In the genomic region with DNA sequence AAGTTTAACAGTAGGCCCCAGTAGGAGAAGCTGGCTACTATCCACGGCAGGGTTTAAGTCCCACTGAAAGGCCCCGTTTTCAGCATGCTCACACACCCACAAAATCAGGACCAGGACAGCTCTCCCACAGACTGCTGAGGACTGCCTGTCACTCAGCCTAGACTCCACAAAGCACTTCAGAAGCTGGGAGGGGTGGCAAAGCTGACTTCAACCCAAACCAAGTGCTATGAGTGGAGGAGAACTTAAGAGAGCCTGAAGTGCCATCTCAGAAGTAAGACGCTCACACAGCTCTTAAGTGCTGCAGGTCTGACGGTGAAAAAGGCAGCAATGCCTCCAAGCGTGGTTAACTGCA, we compare ENCODE assay signal across 19 mouse cellular contexts. TPM values are rescaled to one million over a fixed set of nuclear protein-coding genes. Genes with fewer than 3 reads are reported as not detected.
DNase-seq lines count a peak whose midpoint lies in the region; ATAC-seq and TF ChIP-seq lines count a peak whose summit lies in the region.
"Had no signal": no experiment of that assay in that cellular context is flagged by ENCODE, and none has a peak within 500 bp of the region (broad histone marks: within the 10 kb centered on the region; RNA-seq: fewer than 3 reads in every experiment).

No protein-coding gene starts in this region.

- H3K27me3 ChIP-seq in lung, postnatal 0 days (replicated peaks; ENCODE audit: insufficient read depth, low read length), result no peaks in the 10 kb centered on the region
- H3K27me3 ChIP-seq in forebrain, embryonic 11.5 days (ENCODE audit: control insufficient read depth, insufficient read depth, low read length), result no peaks in the 10 kb centered on the region

- H3K4me3 ChIP-seq in lung, postnatal 0 days (ENCODE audit: low read depth, low read length), result no peak overlapping the region
- H3K4me3 ChIP-seq in forebrain, embryonic 11.5 days (ENCODE audit: low read depth, low read length), result no peak overlapping the region
- H3K4me3 ChIP-seq: embryonic facial prominence, embryonic 10.5 days; gastrocnemius, adult 2 months; heart, embryonic 10.5 days had no signal

- no peak for TF ChIP-seq CTCF in lung, postnatal 0 days (IDR thresholded peaks at IDR 0.05)

- no peak overlapping the region for H3K27ac ChIP-seq in lung, postnatal 0 days (ENCODE audit: low read length)
- no peak overlapping the region for H3K27ac ChIP-seq in forebrain, embryonic 11.5 days (ENCODE audit: low read depth, low read length)
- H3K27ac ChIP-seq: embryonic facial prominence, embryonic 10.5 days; gastrocnemius, adult 2 months; heart, embryonic 10.5 days had no signal

- peak; percentile 28 for DNase-seq in left cerebral cortex, postnatal 4 days
- no peak for DNase-seq in left cerebral cortex, adult 9 months (ENCODE audit: low spot score in 2 of 2)
- DNase-seq in lung, adult 18-20 months, result peak; percentile 61 to 74
- DNase-seq in lung, postnatal 0 days (ENCODE audit: low spot score), result peak; percentile 90
- DNase-seq in lung, postnatal 36 days, result peak; percentile 74
- DNase-seq in heart, adult 18-20 months, result no peak
- DNase-seq in left cerebral cortex, postnatal 25 days (ENCODE audit: low spot score in 2 of 2), result no peak
- DNase-seq in forebrain, embryonic 11.5 days (ENCODE audit: low spot score), result no peak
- DNase-seq: adrenal gland, adult 8-10 months; B cell, adult 2 months; cerebellum, adult 2 months; gastrocnemius, adult 2 months; gastrocnemius, postnatal 25 days; heart, postnatal 10 days had no signal

- no peak for TF ChIP-seq EP300 in lung, postnatal 0 days (IDR thresholded peaks at IDR 0.05)

- H3K4me1 ChIP-seq in lung, postnatal 0 days (ENCODE audit: insufficient read depth, low read depth, low read length), result no peaks in the 10 kb centered on the region
- no peaks in the 10 kb centered on the region for H3K4me1 ChIP-seq in forebrain, embryonic 11.5 days (replicated peaks; ENCODE audit: control insufficient read depth, insufficient read depth, low read length)

- intact Hi-C loops in left cerebral cortex, postnatal 4 days (cut with DNase I), result no loop called here
- intact Hi-C loops in left cerebral cortex, postnatal 25 days (cut with DNase I), result no loop called here

- no peaks in the 10 kb centered on the region for H3K9me3 ChIP-seq in lung, postnatal 0 days (ENCODE audit: low read length)
- no peaks in the 10 kb centered on the region for H3K9me3 ChIP-seq in forebrain, embryonic 11.5 days (ENCODE audit: control insufficient read depth, low read length)
- H3K9me3 ChIP-seq: embryonic facial prominence, embryonic 10.5 days; G1E; heart, embryonic 10.5 days had no signal

- ATAC-seq in lung, postnatal 0 days, result peak; percentile 98
- no peak for ATAC-seq in forebrain, embryonic 11.5 days (replicated peaks; ENCODE audit: low FRiP score)
- ATAC-seq: CD4-positive, CD25-positive, alpha-beta regulatory T cell, adult 4 months; forebrain, embryonic 14.5 days had no signal

- no peak overlapping the region for H3K4me2 ChIP-seq in lung, postnatal 0 days (replicated peaks; ENCODE audit: low read depth, low read length)
- H3K4me2 ChIP-seq in forebrain, embryonic 11.5 days (ENCODE audit: low read depth, low read length, severe bottlenecking), result no peak overlapping the region

- H3K36me3 ChIP-seq in lung, postnatal 0 days (ENCODE audit: insufficient read depth, low read length), result peaks cover 15% of the 10 kb centered on the region; the same call in 1 of the 2 replicates
- no peaks in the 10 kb centered on the region for H3K36me3 ChIP-seq in forebrain, embryonic 11.5 days (ENCODE audit: control insufficient read depth, insufficient read depth, low read length)

- H3K9ac ChIP-seq in lung, postnatal 0 days (replicated peaks; ENCODE audit: low read depth), result no peak overlapping the region
- no peak overlapping the region; the same call in 1 of the 2 replicates for H3K9ac ChIP-seq in forebrain, embryonic 11.5 days (ENCODE audit: low read length)

- WGBS in lung, postnatal 0 days, result 67% methylated on average over 5 of the region's 5 CpGs
- WGBS in forebrain, embryonic 11.5 days, result 82% methylated on average over 5 of the region's 5 CpGs

RNA-seq across cellular contexts. Expression of a gene that starts 9.0 kb away (rescaled TPM):
- total RNA-seq in left cerebral cortex, postnatal 4 days (2021), result 10 to 100 TPM; 33.9 to 37.2 TPM
- 20.9 and 21.7 TPM in 2 replicates for polyA plus RNA-seq in lung, postnatal 0 days (2015; fragmentation: Nextera tagmentation; extraction: Ambion mirVana)
- total RNA-seq in heart, adult 18-20 months (2021), result 10 to 100 TPM; 12.3 to 14.2 TPM
- 10 to 100 TPM; 31.6 to 34.4 TPM for total RNA-seq in left cerebral cortex, postnatal 25 days (2021)
- polyA plus RNA-seq in forebrain, embryonic 11.5 days (2014; fragmentation: Nextera tagmentation; extraction: Ambion mirVana), result 67.4 and 68.3 TPM in 2 replicates

Comparison
In these comparisons a context has a peak if more than half of its experiments do, and no peak if none do; other contexts are left out.
1. DNase-seq: peak in left cerebral cortex, postnatal 4 days (single experiment), lung, adult 18-20 months (2 of 2), lung, postnatal 0 days (single experiment) and lung, postnatal 36 days (single experiment); none in left cerebral cortex, adult 9 months (0 of 2), heart, adult 18-20 months (0 of 2), left cerebral cortex, postnatal 25 days (0 of 2) and forebrain, embryonic 11.5 days (single experiment).